Mouse (Mus musculus): ENCODE data around the gene Tmem164. TPM values are rescaled to one million over a fixed set of nuclear protein-coding genes. Genes with fewer than 3 reads are reported as not detected.

The Tmem164 gene
- polyA plus RNA-seq, 1 experiment from 2014 or later, result 53.4 TPM

- H3K9me3 ChIP-seq (replicated peaks), result no peaks in the 10 kb centered on the region
- H3K36me3 ChIP-seq, result no peaks in the 10 kb centered on the region
- WGBS, result 39% methylated on average over 3 of the region's 3 CpGs
- no peak overlapping the region for H3K27ac ChIP-seq (replicated peaks)
- H3K27me3 ChIP-seq (ENCODE audit: low read depth, poor library complexity, severe bottlenecking), result peaks cover 70% of the 10 kb centered on the region
- no peak overlapping the region for H3K4me3 ChIP-seq
- no peak for DNase-seq (ENCODE audit: low spot score)
- peaks cover 10% of the 10 kb centered on the region for H3K4me1 ChIP-seq
Measured at GRCm38 (mm10) chrX:142821846-142822245, 140.6 kb downstream of the Tmem164 start.

GRCm38 (mm10) chrX:142825309-142825708 lies 144.1 kb downstream of the Tmem164 start:
- Histone ChIP-seq H3K27ac (replicated peaks) (no peak overlapping the region), H3K36me3 (no peaks in the 10 kb centered on the region), H3K27me3 (ENCODE audit: low read depth, poor library complexity, severe bottlenecking) (peaks cover 82% of the 10 kb centered on the region), H3K4me1 (no peaks in the 10 kb centered on the region), H3K4me3 (no peak overlapping the region), H3K9me3 (replicated peaks) (no peaks in the 10 kb centered on the region)
- 90% methylated on average over 1 of the region's 1 CpGs for WGBS
- DNase-seq (ENCODE audit: low spot score), result no peak

DNA sequence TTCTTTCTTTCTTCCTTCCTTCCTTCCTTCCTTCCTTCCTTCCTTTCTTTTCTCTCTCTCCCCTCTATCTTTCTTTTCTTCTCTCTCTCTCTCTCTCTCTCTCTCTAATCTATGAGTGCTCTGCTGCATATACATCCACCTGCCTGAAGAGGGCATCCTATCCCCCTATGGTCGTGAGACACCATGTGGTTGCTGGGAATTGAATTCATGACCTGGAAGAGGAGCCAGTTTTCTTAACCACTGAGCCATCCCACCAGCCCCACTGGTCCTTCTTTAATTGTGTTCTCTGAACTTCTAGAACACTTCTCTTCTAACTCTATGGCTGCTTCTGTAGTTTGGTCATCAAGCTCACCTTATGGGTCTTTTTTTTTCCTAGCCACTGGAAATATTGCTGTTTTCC lies 146.4 kb downstream of the Tmem164 start:
- Histone ChIP-seq H3K4me3 (no peak overlapping the region), H3K36me3 (no peaks in the 10 kb centered on the region), H3K9me3 (replicated peaks) (no peaks in the 10 kb centered on the region), H3K27ac (replicated peaks) (no peak overlapping the region), H3K4me1 (no peaks in the 10 kb centered on the region), H3K27me3 (ENCODE audit: low read depth, poor library complexity, severe bottlenecking) (peaks cover 87% of the 10 kb centered on the region)
- no peak for DNase-seq (ENCODE audit: low spot score)
- WGBS, result 19% methylated on average over 1 of the region's 1 CpGs

GRCm38 (mm10) chrX:142828184-142828908 lies 147.1 kb downstream of the Tmem164 start:
- WGBS, result 76% methylated on average over 13 of the region's 13 CpGs
- Histone ChIP-seq H3K4me1 (0 out of 2 replicates have a peak, but pooled peaks cover 2% of the 10 kb centered on the region), H3K9me3 (replicated peaks) (no peaks in the 10 kb centered on the region), H3K27me3 (ENCODE audit: low read depth, poor library complexity, severe bottlenecking) (peaks cover 87% of the 10 kb centered on the region), H3K36me3 (no peaks in the 10 kb centered on the region), H3K4me3 (no peak overlapping the region), H3K27ac (replicated peaks) (no peak overlapping the region)
- DNase-seq (ENCODE audit: low spot score), result no peak

DNA sequence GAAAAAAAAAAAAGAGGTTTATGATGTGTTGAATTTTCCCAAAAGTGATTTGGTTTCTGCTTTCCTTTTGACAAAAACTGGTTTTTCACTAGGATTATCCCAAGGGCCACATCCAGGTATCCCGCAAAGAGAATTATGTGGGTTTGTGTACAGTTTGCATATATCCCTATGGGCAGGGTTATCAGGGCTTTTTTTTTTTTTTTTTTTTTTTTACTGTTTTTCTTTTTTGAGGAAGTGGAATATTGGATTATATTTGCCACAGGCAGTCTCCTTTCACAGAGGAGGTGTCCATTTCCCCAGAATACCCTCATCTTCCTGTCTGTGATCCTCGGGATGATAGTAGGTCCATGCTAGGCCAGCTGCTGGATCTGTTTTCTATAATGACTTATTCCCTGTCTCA lies 148.1 kb downstream of the Tmem164 start:
- H3K4me3 ChIP-seq, result no peak overlapping the region
- DNase-seq (ENCODE audit: low spot score), result no peak
- H3K27me3 ChIP-seq (ENCODE audit: low read depth, poor library complexity, severe bottlenecking), result peaks cover 87% of the 10 kb centered on the region
- 0 out of 2 replicates have a peak, but pooled peaks cover 4% of the 10 kb centered on the region for H3K4me1 ChIP-seq
- no peak overlapping the region for H3K27ac ChIP-seq (replicated peaks)
- WGBS, result 95% methylated on average over 2 of the region's 2 CpGs
- H3K9me3 ChIP-seq (replicated peaks), result no peaks in the 10 kb centered on the region
- no peaks in the 10 kb centered on the region for H3K36me3 ChIP-seq

DNA sequence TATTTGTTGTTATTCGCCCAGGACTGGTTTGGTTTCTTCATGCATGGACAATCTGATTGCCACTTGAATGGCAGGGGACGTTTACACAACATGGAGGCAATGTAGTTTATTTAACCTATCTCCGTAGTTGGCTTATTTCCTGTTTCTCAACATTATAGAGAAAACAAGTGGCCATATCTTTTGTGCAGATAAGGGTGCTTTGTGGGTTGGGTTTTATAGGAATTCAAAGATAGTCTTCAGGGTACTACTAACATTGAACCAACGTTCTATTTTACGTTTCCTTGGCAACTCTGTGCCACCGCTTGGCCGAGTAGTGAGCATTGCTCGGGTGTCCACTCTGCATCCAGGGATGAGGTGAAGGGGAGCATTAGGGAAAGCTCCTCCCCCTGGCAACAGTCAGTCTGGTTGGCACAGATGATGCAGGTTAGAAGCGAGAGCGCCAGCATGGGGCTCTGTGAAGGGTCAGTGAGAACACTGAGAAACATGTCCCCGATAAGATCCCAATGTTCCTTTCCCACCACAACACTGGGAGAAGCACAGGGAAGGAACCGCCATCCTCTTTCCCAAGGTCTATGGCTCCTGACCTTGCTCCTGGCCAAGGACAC lies 148.8 kb downstream of the Tmem164 start:
- no peak overlapping the region for H3K27ac ChIP-seq (replicated peaks)
- peaks cover 89% of the 10 kb centered on the region for H3K27me3 ChIP-seq (ENCODE audit: low read depth, poor library complexity, severe bottlenecking)
- 0 out of 2 replicates have a peak, but pooled peaks cover 4% of the 10 kb centered on the region for H3K4me1 ChIP-seq
- H3K9me3 ChIP-seq (replicated peaks), result no peaks in the 10 kb centered on the region
- 0 out of 2 replicates have a peak, but pooled peaks cover 6% of the 10 kb centered on the region for H3K36me3 ChIP-seq
- no peak overlapping the region for H3K4me3 ChIP-seq
- DNase-seq (ENCODE audit: low spot score), result no peak
- 84% methylated on average over 11 of the region's 12 CpGs for WGBS

DNA sequence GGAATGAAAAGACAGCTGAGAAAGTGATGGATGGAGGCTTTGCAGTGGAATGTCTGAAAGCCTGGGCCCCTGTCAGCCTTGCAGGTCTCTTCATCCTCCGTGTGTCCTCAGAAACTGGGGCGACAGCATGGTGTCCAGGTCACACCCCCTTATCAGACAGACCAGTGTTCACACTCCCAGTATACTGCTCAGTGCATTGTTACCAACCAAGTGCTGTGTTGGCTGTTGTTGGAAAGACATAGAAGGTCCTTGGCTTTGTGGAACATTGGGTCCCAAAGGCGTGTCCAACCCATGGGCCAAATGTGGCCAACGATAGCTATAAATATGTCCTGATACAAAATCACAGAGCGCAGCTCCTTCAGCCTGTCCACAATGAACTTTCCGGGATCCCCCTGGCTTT lies 149.4 kb downstream of the Tmem164 start:
- H3K36me3 ChIP-seq, result 0 out of 2 replicates have a peak, but pooled peaks cover 6% of the 10 kb centered on the region
- no peak overlapping the region for H3K4me3 ChIP-seq
- 91% methylated on average over 6 of the region's 6 CpGs for WGBS
- no peaks in the 10 kb centered on the region for H3K9me3 ChIP-seq (replicated peaks)
- no peak overlapping the region for H3K27ac ChIP-seq (replicated peaks)
- DNase-seq (ENCODE audit: low spot score), result no peak
- H3K4me1 ChIP-seq, result 0 out of 2 replicates have a peak, but pooled peaks cover 4% of the 10 kb centered on the region
- peaks cover 90% of the 10 kb centered on the region for H3K27me3 ChIP-seq (ENCODE audit: low read depth, poor library complexity, severe bottlenecking)

- DNase-seq (ENCODE audit: low spot score), result no peak
- peaks cover 90% of the 10 kb centered on the region for H3K27me3 ChIP-seq (ENCODE audit: low read depth, poor library complexity, severe bottlenecking)
- no peaks in the 10 kb centered on the region for H3K9me3 ChIP-seq (replicated peaks)
- no peak overlapping the region for H3K27ac ChIP-seq (replicated peaks)
- no peak overlapping the region for H3K4me3 ChIP-seq
- 79% methylated on average over 3 of the region's 3 CpGs for WGBS
- 0 out of 2 replicates have a peak, but pooled peaks cover 11% of the 10 kb centered on the region for H3K36me3 ChIP-seq
- H3K4me1 ChIP-seq, result 0 out of 2 replicates have a peak, but pooled peaks cover 4% of the 10 kb centered on the region
Measured at GRCm38 (mm10) chrX:142832221-142832620, 151.0 kb downstream of the Tmem164 start.

- Histone ChIP-seq H3K4me1 (0 out of 2 replicates have a peak, but pooled peaks cover 4% of the 10 kb centered on the region), H3K9me3 (replicated peaks) (no peaks in the 10 kb centered on the region), H3K27ac (replicated peaks) (no peak overlapping the region), H3K4me3 (no peak overlapping the region), H3K36me3 (0 out of 2 replicates have a peak, but pooled peaks cover 11% of the 10 kb centered on the region), H3K27me3 (ENCODE audit: low read depth, poor library complexity, severe bottlenecking) (peaks cover 94% of the 10 kb centered on the region)
- WGBS, result 83% methylated on average over 13 of the region's 13 CpGs
- no peak for DNase-seq (ENCODE audit: low spot score)
Measured at GRCm38 (mm10) chrX:142833164-142833796, 152.1 kb downstream of the Tmem164 start.

DNA sequence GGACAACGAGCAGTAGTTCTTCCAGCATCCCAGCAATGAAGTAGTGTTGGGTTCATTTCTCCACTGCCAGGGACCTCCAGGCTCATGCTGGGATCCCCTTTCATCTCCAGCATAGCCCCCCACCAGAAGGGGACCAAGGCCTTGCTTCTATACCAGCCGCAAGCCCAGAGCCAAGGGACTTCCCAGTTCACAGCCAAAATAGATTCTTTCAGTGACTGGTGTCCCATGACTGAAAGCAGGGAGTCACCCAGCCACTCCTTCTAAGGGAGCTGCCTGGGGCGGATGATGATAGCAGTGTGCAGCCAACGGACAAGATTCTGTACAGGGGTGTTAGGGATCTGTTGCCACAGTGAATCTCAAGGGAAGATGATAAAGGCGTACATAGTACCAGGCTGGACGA lies 153.6 kb downstream of the Tmem164 start:
- 90% methylated on average over 6 of the region's 6 CpGs for WGBS
- Histone ChIP-seq H3K36me3 (0 out of 2 replicates have a peak, but pooled peaks cover 11% of the 10 kb centered on the region), H3K27me3 (ENCODE audit: low read depth, poor library complexity, severe bottlenecking) (peaks cover 97% of the 10 kb centered on the region), H3K4me1 (0 out of 2 replicates have a peak, but pooled peaks cover 4% of the 10 kb centered on the region), H3K9me3 (replicated peaks) (no peaks in the 10 kb centered on the region), H3K27ac (replicated peaks) (no peak overlapping the region), H3K4me3 (no peak overlapping the region)
- no peak for DNase-seq (ENCODE audit: low spot score)

DNA sequence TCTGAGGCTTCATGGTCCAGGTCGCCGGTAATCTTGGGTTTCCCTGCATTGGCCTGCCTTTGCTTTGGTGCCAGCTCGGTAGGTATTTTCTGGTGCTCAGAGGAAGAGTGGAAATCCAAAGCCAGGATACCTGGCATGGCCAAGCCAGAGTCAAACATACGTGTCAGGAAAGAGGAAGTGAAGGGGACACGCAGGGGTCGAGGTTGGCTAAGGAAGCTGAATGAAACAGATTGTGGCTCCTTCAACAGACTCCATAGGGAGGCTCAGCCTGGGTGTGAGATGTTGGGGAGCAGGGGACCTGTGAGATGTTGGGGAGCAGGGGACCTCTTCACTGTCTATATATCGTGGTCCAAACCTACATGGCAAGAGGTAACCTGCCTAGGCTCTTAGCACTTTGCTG lies 155.2 kb downstream of the Tmem164 start:
- WGBS, result 89% methylated on average over 7 of the region's 7 CpGs
- H3K36me3 ChIP-seq, result 0 out of 2 replicates have a peak, but pooled peaks cover 11% of the 10 kb centered on the region
- H3K4me1 ChIP-seq, result 0 out of 2 replicates have a peak, but pooled peaks cover 4% of the 10 kb centered on the region
- no peak for DNase-seq (ENCODE audit: low spot score)
- H3K27me3 ChIP-seq (ENCODE audit: low read depth, poor library complexity, severe bottlenecking), result peaks cover 99% of the 10 kb centered on the region
- H3K4me3 ChIP-seq, result no peak overlapping the region
- no peak overlapping the region for H3K27ac ChIP-seq (replicated peaks)
- H3K9me3 ChIP-seq (replicated peaks), result no peaks in the 10 kb centered on the region

GRCm38 (mm10) chrX:142837316-142837715 lies 156.1 kb downstream of the Tmem164 start:
- Histone ChIP-seq H3K9me3 (replicated peaks) (no peaks in the 10 kb centered on the region), H3K36me3 (0 out of 2 replicates have a peak, but pooled peaks cover 11% of the 10 kb centered on the region), H3K27me3 (ENCODE audit: low read depth, poor library complexity, severe bottlenecking) (peaks cover 99% of the 10 kb centered on the region), H3K27ac (replicated peaks) (no peak overlapping the region), H3K4me3 (no peak overlapping the region), H3K4me1 (0 out of 2 replicates have a peak, but pooled peaks cover 4% of the 10 kb centered on the region)
- DNase-seq (ENCODE audit: low spot score), result no peak
- WGBS, result 96% methylated on average over 3 of the region's 3 CpGs
